Mouse (Mus musculus) stomach, postnatal 0 days (tissue): ENCODE data around the gene Capn11.

Source experiments
- CTCF ChIP-seq: IDR thresholded peaks from 2 replicates; pipeline ENCODE4 v1.5.1; 2016; ENCODE audit warnings: antibody characterized with exemption, low read depth, mild to moderate bottlenecking, moderate library complexity
- EP300 ChIP-seq: optimal IDR thresholded peaks from 2 replicates; pipeline ENCODE3; 2016; ENCODE audit warnings: antibody characterized with exemption

GRCm38 (mm10) chr17:45594881-45595735 is 64.0 kb downstream of the Capn11 start:
- TF ChIP-seq CTCF (no peak; the same call in 1 of the 2 replicates), EP300 (no peak)
